Mouse (Mus musculus) neural tube, embryonic 15.5 days (tissue): ENCODE results near the gene Hexim1. TPM values are rescaled to one million over a fixed set of nuclear protein-coding genes. Genes with fewer than 3 reads are reported as not detected.

Source experiments
- ATAC-seq: fragments of 200-750 bp; cut with Nextera tagmentation; 2 replicates; pipeline ENCODE4 v1.8.0; 2017; ENCODE audit warnings: mild to moderate bottlenecking, moderate TSS enrichment, moderate library complexity; ENCODE audit not compliant: low FRiP score
- H3K27ac ChIP-seq: fragments of 300-500 bp; sonication (generic); replicated peaks from 2 replicates; pipeline ENCODE4 v1.5.1; 2015; ENCODE audit warnings: mild to moderate bottlenecking, inconsistent platforms
- H3K27me3 ChIP-seq: fragments of 300-500 bp; sonication (generic); replicated peaks from 2 replicates; pipeline ENCODE4 v1.6.1; 2015; ENCODE audit warnings: inconsistent platforms
- H3K36me3 ChIP-seq: fragments of 300-500 bp; sonication (generic); 2 replicates; pipeline ENCODE4 v1.6.1; 2015; ENCODE audit warnings: inconsistent platforms
- H3K4me1 ChIP-seq: fragments of 300-500 bp; sonication (generic); 2 replicates; pipeline ENCODE4 v1.6.1; 2015; ENCODE audit warnings: inconsistent platforms
- H3K4me2 ChIP-seq: fragments of 300-500 bp; sonication (generic); 2 replicates; pipeline ENCODE4 v1.6.1; 2015; ENCODE audit warnings: inconsistent platforms, mild to moderate bottlenecking, moderate library complexity
- H3K4me3 ChIP-seq: fragments of 300-500 bp; sonication (generic); replicated peaks from 2 replicates; pipeline ENCODE4 v1.5.1; 2015; ENCODE audit warnings: mild to moderate bottlenecking, inconsistent platforms
- H3K9ac ChIP-seq: fragments of 300-500 bp; sonication (generic); replicated peaks from 2 replicates; pipeline ENCODE4 v1.6.1; 2015; ENCODE audit warnings: mild to moderate bottlenecking, inconsistent platforms
- H3K9me3 ChIP-seq: fragments of 300-500 bp; sonication (generic); replicated peaks from 2 replicates; pipeline ENCODE4 v1.6.1; 2016; ENCODE audit warnings: inconsistent platforms
- WGBS: fragments of 180-500 bp; shearing (Covaris S2); methylation state at CpG from one replicate; pipeline ENCODE4 v1.1.7; 2015; ENCODE audit warnings: mixed read lengths; 5-methylcytosine and 5-hydroxymethylcytosine counted together
- polyA plus RNA-seq: library from polyadenylated mRNA; unstranded; fragments of >200 nt; fragmentation: Nextera tagmentation; extraction: Ambion mirVana; gene quantifications from 2 replicates; pipeline ENCODE4 v1.2.1, GENCODE M21; 2015

The Hexim1 gene
- polyA plus RNA-seq, 1 experiment from 2014 or later, result 4.3 TPM

- H3K27ac ChIP-seq, result no peak overlapping the region
- no peaks in the 10 kb centered on the region for H3K36me3 ChIP-seq
- H3K27me3 ChIP-seq, result peaks cover 33% of the 10 kb centered on the region
- no peaks in the 10 kb centered on the region for H3K9me3 ChIP-seq
- ATAC-seq, result no peak
- H3K4me3 ChIP-seq, result peak overlapping the region; percentile 32
- WGBS, result 2% methylated on average over 28 of the region's 28 CpGs
- peak overlapping the region; percentile 28 for H3K9ac ChIP-seq
- peaks cover 25% of the 10 kb centered on the region for H3K4me1 ChIP-seq
- H3K4me2 ChIP-seq, result peak overlapping the region; percentile 62
These were observed 4.0 kb upstream of the Hexim1 start for GRCm38 (mm10) chr11:103111881-103112551.

- peak overlapping the region; percentile 32 for H3K4me3 ChIP-seq
- ATAC-seq, result no peak
These were observed 3.5 kb upstream of the Hexim1 start for GRCm38 (mm10) chr11:103112552-103112912.

GRCm38 (mm10) chr11:103113005-103113404 lies 3.0 kb upstream of the Hexim1 start:
- WGBS, result 42% methylated on average over 12 of the region's 12 CpGs
- Histone ChIP-seq H3K4me2 (no peak overlapping the region), H3K9me3 (no peaks in the 10 kb centered on the region), H3K36me3 (no peaks in the 10 kb centered on the region), H3K4me3 (no peak overlapping the region), H3K4me1 (peaks cover 34% of the 10 kb centered on the region), H3K27me3 (peaks cover 33% of the 10 kb centered on the region), H3K9ac (no peak overlapping the region), H3K27ac (no peak overlapping the region)
- ATAC-seq, result no peak

More at GRCm38 (mm10) chr11:103112552-103112912, 3.5 kb upstream of the Hexim1 start:
- WGBS, result 13% methylated on average over 9 of the region's 9 CpGs
- Histone ChIP-seq H3K9ac (peak overlapping the region; percentile 28; the same call in 1 of the 2 replicates), H3K4me1 (peaks cover 30% of the 10 kb centered on the region), H3K4me2 (peak overlapping the region; percentile 62), H3K36me3 (no peaks in the 10 kb centered on the region), H3K27ac (no peak overlapping the region), H3K9me3 (no peaks in the 10 kb centered on the region), H3K27me3 (peaks cover 33% of the 10 kb centered on the region)

DNA sequence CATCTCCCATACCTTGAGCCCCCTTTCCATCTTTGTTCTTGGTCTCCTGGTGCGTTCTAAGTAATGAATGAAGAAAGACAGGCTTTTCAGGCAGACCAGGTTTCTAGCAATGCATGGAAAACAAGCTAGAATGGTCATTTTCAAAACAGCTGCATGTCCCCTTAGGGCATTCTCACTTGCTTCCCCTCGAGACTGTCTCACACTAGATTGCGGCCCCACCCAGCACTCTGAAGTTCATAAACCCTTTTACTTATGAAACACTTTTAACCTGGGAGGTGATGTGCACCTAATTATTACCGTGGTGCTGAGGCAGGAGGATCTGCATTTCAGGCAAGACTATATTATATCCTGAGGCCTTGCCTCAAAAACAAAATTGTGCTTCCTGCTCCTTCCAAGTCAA lies 2.3 kb upstream of the Hexim1 start:
- Histone ChIP-seq H3K36me3 (no peaks in the 10 kb centered on the region), H3K4me1 (peaks cover 41% of the 10 kb centered on the region), H3K9me3 (no peaks in the 10 kb centered on the region), H3K4me3 (no peak overlapping the region), H3K27me3 (peaks cover 33% of the 10 kb centered on the region), H3K4me2 (no peak overlapping the region), H3K27ac (no peak overlapping the region), H3K9ac (no peak overlapping the region)
- no peak for ATAC-seq
- 76% methylated on average over 4 of the region's 4 CpGs for WGBS

DNA sequence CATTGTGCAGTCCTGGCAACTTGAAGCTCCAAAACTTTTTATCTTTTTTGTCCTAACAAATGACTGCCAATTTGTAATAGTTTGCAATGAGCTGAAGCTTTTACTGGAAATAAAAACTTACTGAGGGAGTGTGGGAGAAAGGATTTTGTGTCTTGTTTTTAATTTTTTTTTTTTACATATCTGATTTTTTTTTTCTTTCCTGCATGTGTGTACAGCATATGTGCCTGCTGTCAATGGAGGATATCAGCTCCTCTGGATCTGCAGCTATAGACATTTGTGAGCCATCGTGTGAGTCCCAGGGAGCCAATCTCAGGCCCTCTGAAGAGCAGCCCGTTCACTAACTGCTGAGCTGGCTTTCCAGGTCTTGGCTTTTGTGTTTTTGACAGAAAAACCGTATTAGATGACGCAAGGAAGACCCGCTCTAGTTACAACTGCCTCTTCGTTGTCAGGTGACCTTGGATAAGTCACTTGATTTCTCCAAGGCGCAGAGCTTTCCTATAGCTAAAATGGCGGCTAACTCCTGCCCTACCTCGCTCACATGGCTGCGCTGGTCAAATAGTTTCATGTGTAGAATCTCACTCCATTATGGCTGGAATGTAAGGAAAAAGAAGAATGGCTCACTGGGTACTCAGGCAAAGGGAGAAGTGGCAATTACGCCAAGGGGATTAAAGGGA lies 1.6 kb upstream of the Hexim1 start:
- peaks cover 45% of the 10 kb centered on the region for H3K4me1 ChIP-seq
- WGBS, result 85% methylated on average over 11 of the region's 11 CpGs

DNA sequence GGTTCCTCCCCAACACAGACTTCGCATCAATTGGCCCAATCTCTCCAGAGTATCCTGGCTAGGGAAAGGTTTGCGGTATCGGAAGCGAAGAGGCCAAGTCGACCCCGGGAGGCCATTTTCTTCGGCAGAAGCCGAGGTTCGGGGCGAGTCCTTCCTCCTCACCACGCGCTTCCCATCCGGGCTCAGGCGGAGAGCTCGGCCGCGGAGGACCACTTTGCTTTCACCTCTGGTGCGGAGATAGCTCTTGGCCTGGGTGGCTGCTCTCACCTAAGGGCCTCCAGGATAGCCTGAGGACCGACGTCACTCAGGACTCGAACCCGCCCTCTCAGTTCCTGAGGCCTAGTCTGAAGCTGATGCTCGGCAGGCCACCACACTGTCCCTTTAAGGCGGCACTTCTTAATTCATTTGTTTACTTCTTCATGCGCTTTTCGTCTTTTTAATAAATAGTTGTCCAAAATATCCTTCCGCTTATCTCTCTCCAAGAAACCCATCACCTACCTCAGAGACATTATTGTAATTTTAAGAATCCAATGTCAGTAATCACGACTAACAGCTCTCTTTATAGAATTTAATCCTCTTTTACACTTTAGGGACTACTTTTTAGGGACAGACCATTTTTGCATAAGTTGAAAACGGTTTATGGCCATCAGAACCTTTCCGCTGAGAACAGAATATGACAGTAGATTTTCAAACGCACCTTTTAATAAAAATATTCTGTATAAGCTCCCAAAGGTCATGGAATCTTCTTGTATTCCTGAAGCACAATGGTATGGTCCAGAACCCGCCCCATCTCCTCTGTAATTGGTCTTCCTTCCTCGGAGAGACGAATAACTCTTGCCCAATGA lies 646 bp upstream of the Hexim1 start:
- Histone ChIP-seq H3K36me3 (no peaks in the 10 kb centered on the region), H3K4me2 (peak overlapping the region; percentile 61), H3K9ac (peak overlapping the region; percentile 74), H3K9me3 (no peaks in the 10 kb centered on the region), H3K27ac (peak overlapping the region; percentile 97), H3K27me3 (peaks cover 33% of the 10 kb centered on the region), H3K4me3 (peak overlapping the region; percentile 63), H3K4me1 (peaks cover 45% of the 10 kb centered on the region)
- ATAC-seq, result peak; percentile 79
- WGBS, result under 1% methylated on average over 34 of the region's 34 CpGs

More for the DNA sequence above, 1.6 kb upstream of the Hexim1 start:
- H3K36me3 ChIP-seq, result no peaks in the 10 kb centered on the region
- H3K4me3 ChIP-seq, result peak overlapping the region; percentile 63
- H3K9me3 ChIP-seq, result no peaks in the 10 kb centered on the region
- peak overlapping the region; percentile 61 for H3K4me2 ChIP-seq
- ATAC-seq, result no peak
- H3K27me3 ChIP-seq, result peaks cover 33% of the 10 kb centered on the region
- H3K9ac ChIP-seq, result peak overlapping the region; percentile 74
- H3K27ac ChIP-seq, result peak overlapping the region; percentile 97

- Histone ChIP-seq H3K27ac (peak overlapping the region; percentile 95), H3K4me1 (peaks cover 36% of the 10 kb centered on the region), H3K27me3 (peaks cover 16% of the 10 kb centered on the region), H3K9ac (peak overlapping the region; percentile 67), H3K9me3 (no peaks in the 10 kb centered on the region), H3K4me3 (peak overlapping the region; percentile 63), H3K36me3 (no peaks in the 10 kb centered on the region), H3K4me2 (peak overlapping the region; percentile 90)
- WGBS, result under 1% methylated on average over 35 of the region's 35 CpGs
- ATAC-seq, result peak; percentile 33; the same call in 1 of the 2 replicates
These were observed 1.0 kb downstream of the Hexim1 start for GRCm38 (mm10) chr11:103116959-103117590.

- WGBS, result under 1% methylated on average over 38 of the region's 38 CpGs
- peak overlapping the region; percentile 67 for H3K9ac ChIP-seq
- peak overlapping the region; percentile 95 for H3K27ac ChIP-seq
- H3K27me3 ChIP-seq, result peaks cover 11% of the 10 kb centered on the region; the same call in 1 of the 2 replicates
- ATAC-seq, result no peak
- no peaks in the 10 kb centered on the region for H3K36me3 ChIP-seq
- peak overlapping the region; percentile 90 for H3K4me2 ChIP-seq
- H3K4me1 ChIP-seq, result peaks cover 31% of the 10 kb centered on the region
- H3K9me3 ChIP-seq, result no peaks in the 10 kb centered on the region
- H3K4me3 ChIP-seq, result peak overlapping the region; percentile 63
These were observed 1.6 kb downstream of the Hexim1 start for GRCm38 (mm10) chr11:103117591-103118009.

DNA sequence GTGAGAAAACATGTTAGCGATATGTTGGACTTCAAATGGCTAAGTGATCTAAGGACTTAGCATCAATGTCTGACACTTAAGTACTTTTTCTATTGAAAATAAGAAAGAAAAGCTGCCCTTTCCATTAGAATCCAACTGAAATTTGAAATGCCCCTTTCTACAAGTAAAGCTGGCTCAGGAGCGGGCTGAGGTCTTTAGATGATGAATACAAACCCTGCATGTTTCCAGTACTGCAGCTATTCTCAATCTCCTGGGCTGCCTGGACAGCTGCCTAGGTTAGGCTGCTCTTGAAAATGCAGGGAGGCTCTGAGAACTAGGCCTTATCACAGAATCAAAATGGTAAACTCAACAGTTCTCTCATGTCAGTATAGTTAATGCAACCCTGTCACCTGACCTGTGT lies 2.8 kb downstream of the Hexim1 start:
- H3K9ac ChIP-seq, result peak overlapping the region; percentile 18; the same call in 1 of the 2 replicates
- H3K36me3 ChIP-seq, result no peaks in the 10 kb centered on the region
- H3K4me2 ChIP-seq, result peak overlapping the region; percentile 90
- peak overlapping the region; percentile 63 for H3K4me3 ChIP-seq
- H3K27ac ChIP-seq, result no peak overlapping the region
- H3K4me1 ChIP-seq, result peaks cover 30% of the 10 kb centered on the region
- WGBS, result 85% methylated on average over 2 of the region's 2 CpGs
- ATAC-seq, result no peak
- no peaks in the 10 kb centered on the region for H3K9me3 ChIP-seq
- no peaks in the 10 kb centered on the region for H3K27me3 ChIP-seq

GRCm38 (mm10) chr11:103119609-103120008 lies 3.6 kb downstream of the Hexim1 start:
- no peak overlapping the region for H3K4me3 ChIP-seq
- H3K9ac ChIP-seq, result no peak overlapping the region
- no peaks in the 10 kb centered on the region for H3K9me3 ChIP-seq
- no peak for ATAC-seq
- no peaks in the 10 kb centered on the region for H3K27me3 ChIP-seq
- no peak overlapping the region for H3K27ac ChIP-seq
- WGBS, result 53% methylated on average over 5 of the region's 5 CpGs
- H3K4me2 ChIP-seq, result no peak overlapping the region; the same call in 1 of the 2 replicates
- peaks cover 26% of the 10 kb centered on the region for H3K4me1 ChIP-seq
- H3K36me3 ChIP-seq, result no peaks in the 10 kb centered on the region

GRCm38 (mm10) chr11:103120315-103120714 lies 4.3 kb downstream of the Hexim1 start:
- H3K27ac ChIP-seq, result no peak overlapping the region
- H3K9me3 ChIP-seq, result no peaks in the 10 kb centered on the region
- no peak overlapping the region for H3K4me3 ChIP-seq
- 72% methylated on average over 5 of the region's 5 CpGs for WGBS
- no peaks in the 10 kb centered on the region for H3K36me3 ChIP-seq
- no peak for ATAC-seq
- no peak overlapping the region for H3K4me2 ChIP-seq
- H3K27me3 ChIP-seq, result no peaks in the 10 kb centered on the region
- no peak overlapping the region for H3K9ac ChIP-seq
- peaks cover 22% of the 10 kb centered on the region for H3K4me1 ChIP-seq
